Mouse (Mus musculus): ENCODE measurements around the gene 2410131K14Rik. TPM values are rescaled to one million over a fixed set of nuclear protein-coding genes. Genes with fewer than 3 reads are reported as not detected.

The 2410131K14Rik gene
- polyA plus RNA-seq, 1 experiment from 2014 or later: 1.2 TPM

DNA sequence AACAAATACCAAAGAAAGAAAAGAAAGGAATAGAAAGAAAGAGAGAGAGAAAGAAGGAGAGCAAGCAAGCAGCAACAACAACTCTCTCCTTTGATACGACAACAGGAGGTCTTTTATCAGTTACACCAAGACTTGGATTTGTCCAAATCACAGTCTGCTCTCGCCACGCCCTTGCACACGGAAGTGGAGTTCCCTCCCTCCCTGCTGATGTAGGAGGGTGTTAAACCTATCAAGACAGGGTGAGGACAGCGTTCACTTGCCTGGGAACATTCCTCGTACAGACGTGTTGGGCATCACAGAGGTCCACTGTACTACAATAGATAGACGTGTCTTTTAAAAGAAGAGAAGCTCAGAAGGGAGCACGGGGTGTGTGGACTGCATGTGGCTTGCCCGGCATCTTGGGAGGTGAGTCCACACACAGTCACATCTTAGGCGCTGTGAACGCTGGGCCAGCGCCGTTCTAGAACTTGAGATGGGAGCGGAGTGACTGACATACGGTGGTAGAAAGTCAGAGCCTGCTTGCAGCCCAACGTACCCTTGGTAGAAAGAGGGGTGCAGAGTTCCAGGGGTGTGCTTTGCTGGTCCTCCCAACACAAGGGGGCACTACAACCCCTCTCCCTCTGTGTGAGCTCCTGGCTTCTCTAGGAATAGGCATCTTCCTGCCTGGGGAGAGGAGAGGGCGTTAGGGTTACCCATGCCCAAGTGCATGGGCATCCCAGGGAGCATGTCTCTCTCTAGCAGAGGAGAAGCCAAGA lies 32.9 kb downstream of the 2410131K14Rik start:
- ATAC-seq (ENCODE audit: insufficient read depth): no peak
- Histone ChIP-seq H3K9me3 (replicated peaks) (no peaks in the 10 kb centered on the region), H3K4me3 (replicated peaks) (no peak overlapping the region), H3K4me1 (replicated peaks) (0 out of 2 replicates have a peak, but pooled peaks cover 3% of the 10 kb centered on the region), H3K36me3 (replicated peaks) (no peaks in the 10 kb centered on the region), H3K9ac (no peak overlapping the region), H3K4me2 (no peak overlapping the region), H3K27me3 (peaks cover 22% of the 10 kb centered on the region), H3K27ac (replicated peaks) (no peak overlapping the region)
- 69% methylated on average over 18 of the region's 18 CpGs for WGBS (ENCODE audit: insufficient replicate concordance)

DNA sequence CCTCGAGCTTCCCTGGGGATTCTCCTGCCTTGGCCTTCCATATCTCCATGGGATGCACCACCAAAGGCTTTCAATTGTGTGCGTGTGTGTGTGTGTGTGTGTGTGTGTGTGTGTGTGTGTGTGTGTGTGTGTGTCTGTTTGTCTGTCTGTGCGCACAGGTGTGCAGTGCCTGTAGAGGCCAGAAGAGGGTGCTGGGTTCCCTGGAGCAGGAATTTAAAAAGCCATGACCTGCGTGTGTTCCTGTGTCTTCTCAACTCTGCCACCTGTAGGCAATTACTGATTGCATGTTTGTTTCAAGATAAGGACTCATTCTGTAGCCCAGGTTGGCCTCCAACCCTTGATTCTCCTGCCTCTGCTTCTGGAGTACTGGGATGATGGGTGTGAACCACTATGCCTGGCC lies 46.4 kb downstream of the 2410131K14Rik start:
- no peaks in the 10 kb centered on the region for H3K27me3 ChIP-seq
- no peak overlapping the region for H3K27ac ChIP-seq (replicated peaks)
- no peak overlapping the region for H3K4me2 ChIP-seq
- WGBS (ENCODE audit: insufficient replicate concordance): 70% methylated on average over 3 of the region's 4 CpGs
- no peaks in the 10 kb centered on the region for H3K36me3 ChIP-seq (replicated peaks)
- no peak for ATAC-seq (ENCODE audit: insufficient read depth)
- H3K4me3 ChIP-seq (replicated peaks): no peak overlapping the region
- no peaks in the 10 kb centered on the region for H3K9me3 ChIP-seq (replicated peaks)
- H3K9ac ChIP-seq: no peak overlapping the region
- H3K4me1 ChIP-seq (replicated peaks): peaks cover 9% of the 10 kb centered on the region; the same call in 1 of the 2 replicates

- H3K36me3 ChIP-seq (replicated peaks): no peaks in the 10 kb centered on the region
- no peaks in the 10 kb centered on the region for H3K9me3 ChIP-seq (replicated peaks)
- H3K4me3 ChIP-seq (replicated peaks): no peak overlapping the region
- H3K9ac ChIP-seq: no peak overlapping the region
- WGBS (ENCODE audit: insufficient replicate concordance): 56% methylated on average over 4 of the region's 4 CpGs
- peaks cover 9% of the 10 kb centered on the region; the same call in 1 of the 2 replicates for H3K4me1 ChIP-seq (replicated peaks)
- no peak overlapping the region for H3K4me2 ChIP-seq
- H3K27ac ChIP-seq (replicated peaks): no peak overlapping the region
- no peaks in the 10 kb centered on the region for H3K27me3 ChIP-seq
- ATAC-seq (ENCODE audit: insufficient read depth): no peak
These were observed 47.4 kb downstream of the 2410131K14Rik start for GRCm38 (mm10) chr5:118292476-118292875.

DNA sequence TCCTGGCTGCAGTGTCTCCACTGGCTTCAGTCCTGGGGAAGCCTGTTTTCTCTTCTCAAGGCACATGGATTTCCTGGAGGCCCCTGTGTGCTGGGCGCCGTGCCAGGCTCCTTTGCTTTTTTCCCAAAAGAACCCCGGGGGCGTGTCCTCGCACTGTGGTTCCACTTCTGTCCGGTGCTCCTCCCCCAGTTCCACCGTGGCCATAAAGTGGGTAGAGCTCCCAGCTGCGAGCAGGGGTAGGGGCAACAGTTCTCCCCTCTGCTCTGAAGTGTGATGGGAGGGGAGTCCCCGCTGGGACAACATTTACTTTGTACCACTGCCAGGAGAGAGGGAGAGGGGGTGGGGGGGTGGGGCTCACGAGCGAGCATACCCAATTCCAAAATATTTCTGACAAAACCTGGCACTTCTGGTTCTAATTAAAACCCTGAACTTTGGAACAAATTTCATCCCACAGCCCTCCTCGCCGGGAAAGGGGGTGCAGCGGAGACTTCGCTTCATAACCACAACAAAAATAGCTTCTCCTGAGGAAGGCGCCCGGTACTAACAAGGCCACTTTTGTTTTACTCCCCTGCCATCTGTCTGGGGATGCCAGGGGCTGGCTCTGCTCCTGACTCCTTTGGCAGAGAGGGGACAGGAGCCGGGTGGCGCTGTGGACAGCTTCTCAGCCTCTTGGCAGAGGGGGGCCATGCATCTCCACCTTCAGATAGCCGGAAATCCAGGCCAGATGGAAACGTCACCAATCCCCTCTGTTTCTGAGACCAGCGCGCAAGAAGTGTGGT lies 49.2 kb downstream of the 2410131K14Rik start:
- H3K36me3 ChIP-seq (replicated peaks): no peaks in the 10 kb centered on the region
- peaks cover 9% of the 10 kb centered on the region; the same call in 1 of the 2 replicates for H3K4me1 ChIP-seq (replicated peaks)
- H3K4me2 ChIP-seq: peak overlapping the region; percentile 18
- no peaks in the 10 kb centered on the region for H3K9me3 ChIP-seq (replicated peaks)
- no peaks in the 10 kb centered on the region for H3K27me3 ChIP-seq
- H3K4me3 ChIP-seq (replicated peaks): no peak overlapping the region
- peak; percentile 76 for ATAC-seq (ENCODE audit: insufficient read depth)
- no peak overlapping the region for H3K9ac ChIP-seq
- H3K27ac ChIP-seq (replicated peaks): peak overlapping the region; percentile 51; the same call in 1 of the 2 replicates
- WGBS (ENCODE audit: insufficient replicate concordance): 44% methylated on average over 23 of the region's 23 CpGs

DNA sequence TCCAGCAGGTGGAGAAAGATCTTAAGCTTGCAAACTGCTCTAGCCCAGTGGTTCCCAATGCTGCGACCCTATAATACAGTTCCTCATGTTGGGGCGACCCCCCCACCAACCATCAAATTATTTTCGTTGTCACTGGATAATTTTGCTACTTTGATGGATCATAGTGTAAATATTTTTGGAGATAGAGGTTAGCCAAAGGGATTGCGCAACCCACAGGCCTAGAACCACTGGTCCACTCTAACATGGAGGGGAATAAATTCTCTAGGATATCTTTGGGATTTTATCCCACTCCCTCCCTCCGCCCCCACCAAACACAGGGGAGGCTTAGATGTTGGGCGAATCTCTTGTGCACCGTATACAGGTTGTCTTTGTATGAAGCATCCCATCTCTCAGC lies 49.8 kb downstream of the 2410131K14Rik start:
- 64% methylated on average over 7 of the region's 7 CpGs for WGBS (ENCODE audit: insufficient replicate concordance)
- H3K9ac ChIP-seq: no peak overlapping the region
- peaks cover 9% of the 10 kb centered on the region; the same call in 1 of the 2 replicates for H3K4me1 ChIP-seq (replicated peaks)
- H3K27me3 ChIP-seq: no peaks in the 10 kb centered on the region
- no peak overlapping the region for H3K27ac ChIP-seq (replicated peaks)
- H3K36me3 ChIP-seq (replicated peaks): no peaks in the 10 kb centered on the region
- no peak overlapping the region for H3K4me3 ChIP-seq (replicated peaks)
- no peak overlapping the region for H3K4me2 ChIP-seq
- no peaks in the 10 kb centered on the region for H3K9me3 ChIP-seq (replicated peaks)
- no peak for ATAC-seq (ENCODE audit: insufficient read depth)

- Histone ChIP-seq H3K4me1 (replicated peaks) (peaks cover 9% of the 10 kb centered on the region; the same call in 1 of the 2 replicates), H3K9ac (no peak overlapping the region), H3K36me3 (replicated peaks) (no peaks in the 10 kb centered on the region), H3K9me3 (replicated peaks) (no peaks in the 10 kb centered on the region), H3K27me3 (no peaks in the 10 kb centered on the region), H3K4me2 (no peak overlapping the region), H3K27ac (replicated peaks) (no peak overlapping the region), H3K4me3 (replicated peaks) (no peak overlapping the region)
- ATAC-seq (ENCODE audit: insufficient read depth): no peak
- WGBS (ENCODE audit: insufficient replicate concordance): 56% methylated on average over 12 of the region's 12 CpGs
These were observed 52.3 kb downstream of the 2410131K14Rik start for GRCm38 (mm10) chr5:118297338-118297746.

DNA sequence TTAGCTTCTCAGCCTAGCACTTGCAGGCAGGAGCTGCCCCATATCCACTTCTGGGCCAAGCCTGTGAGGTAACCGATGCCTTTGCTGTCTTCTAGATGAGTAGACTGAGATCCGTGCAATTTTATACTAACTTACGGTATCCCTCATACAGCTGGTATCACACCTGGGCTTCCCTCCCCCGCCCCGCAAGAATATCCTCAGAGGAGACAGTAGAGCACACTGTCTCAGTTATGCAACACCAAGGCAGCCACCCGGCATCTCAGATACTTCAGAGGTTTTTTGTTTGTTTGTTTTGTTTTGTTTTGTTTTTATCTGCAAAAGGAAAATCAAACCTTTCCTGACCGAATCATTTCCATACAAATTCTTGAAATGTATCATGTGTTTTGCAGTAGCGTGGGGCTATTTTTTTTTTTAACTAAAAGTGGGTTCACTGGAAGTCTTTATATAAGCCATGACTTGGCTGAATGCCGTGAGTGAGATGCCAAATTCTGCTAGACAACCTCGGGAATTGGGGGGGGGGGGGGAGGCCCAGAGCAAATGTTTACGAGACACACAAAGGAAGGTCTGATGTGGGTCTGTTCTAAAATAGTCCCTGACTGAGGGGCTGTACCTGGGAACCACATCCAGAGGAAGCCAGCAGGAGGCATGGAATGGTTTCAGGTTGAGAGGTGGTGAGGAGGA lies 54.8 kb downstream of the 2410131K14Rik start:
- no peak for ATAC-seq (ENCODE audit: insufficient read depth)
- Histone ChIP-seq H3K9ac (no peak overlapping the region), H3K36me3 (replicated peaks) (no peaks in the 10 kb centered on the region), H3K27ac (replicated peaks) (no peak overlapping the region), H3K9me3 (replicated peaks) (no peaks in the 10 kb centered on the region), H3K4me1 (replicated peaks) (peaks cover 12% of the 10 kb centered on the region), H3K4me2 (no peak overlapping the region), H3K27me3 (no peaks in the 10 kb centered on the region), H3K4me3 (replicated peaks) (no peak overlapping the region)
- 65% methylated on average over 11 of the region's 11 CpGs for WGBS (ENCODE audit: insufficient replicate concordance)

DNA sequence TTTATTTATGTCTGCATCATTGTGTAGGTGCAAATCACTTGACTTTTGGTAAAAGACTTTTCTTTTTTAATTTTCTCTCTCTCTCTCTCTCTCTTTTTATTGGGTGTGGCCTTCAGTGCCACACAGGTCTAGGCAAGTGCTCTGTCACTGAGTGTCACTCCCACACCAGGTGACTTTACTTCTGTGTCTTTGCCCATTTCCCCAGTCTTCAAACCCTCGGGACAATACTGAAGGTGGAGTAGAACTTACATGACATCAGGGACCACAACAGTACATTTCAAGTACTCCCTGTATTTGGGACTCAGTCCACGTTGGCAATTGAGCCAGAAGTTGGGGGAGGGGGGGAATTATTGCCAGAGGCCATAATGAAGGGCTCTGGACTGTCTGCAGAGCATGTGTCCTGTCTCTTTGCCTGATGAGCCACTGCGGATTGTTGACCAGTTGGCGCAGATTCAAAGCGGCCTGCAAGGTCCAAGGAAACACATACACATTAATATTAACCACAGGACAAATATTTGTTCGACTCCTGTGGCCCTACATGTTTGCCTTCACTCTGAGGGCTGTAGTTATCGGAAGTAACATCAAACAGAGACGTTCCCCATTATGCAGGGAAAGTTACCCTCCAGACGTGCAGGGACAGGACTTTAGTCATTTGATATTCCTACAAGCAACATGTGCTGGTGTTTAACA lies 57.6 kb downstream of the 2410131K14Rik start:
- Histone ChIP-seq H3K4me2 (no peak overlapping the region), H3K4me1 (replicated peaks) (peaks cover 9% of the 10 kb centered on the region; the same call in 1 of the 2 replicates), H3K9ac (no peak overlapping the region), H3K27me3 (no peaks in the 10 kb centered on the region), H3K27ac (replicated peaks) (peak overlapping the region; percentile 15; the same call in 1 of the 2 replicates), H3K4me3 (replicated peaks) (no peak overlapping the region), H3K9me3 (replicated peaks) (no peaks in the 10 kb centered on the region), H3K36me3 (replicated peaks) (no peaks in the 10 kb centered on the region)
- WGBS (ENCODE audit: insufficient replicate concordance): 46% methylated on average over 9 of the region's 9 CpGs
- peak; percentile 88 for ATAC-seq (ENCODE audit: insufficient read depth)

- WGBS (ENCODE audit: insufficient replicate concordance): 33% methylated on average over 19 of the region's 19 CpGs
- H3K27me3 ChIP-seq: no peaks in the 10 kb centered on the region
- H3K27ac ChIP-seq (replicated peaks): no peak overlapping the region
- H3K4me2 ChIP-seq: 0 out of 2 replicates have a peak overlapping the region, but pooled peaks have one; percentile 2
- H3K4me3 ChIP-seq (replicated peaks): no peak overlapping the region
- H3K36me3 ChIP-seq (replicated peaks): no peaks in the 10 kb centered on the region
- peaks cover 9% of the 10 kb centered on the region; the same call in 1 of the 2 replicates for H3K4me1 ChIP-seq (replicated peaks)
- no peak overlapping the region for H3K9ac ChIP-seq
- ATAC-seq (ENCODE audit: insufficient read depth): no peak
- no peaks in the 10 kb centered on the region for H3K9me3 ChIP-seq (replicated peaks)
These were observed 60.1 kb downstream of the 2410131K14Rik start for GRCm38 (mm10) chr5:118304970-118305618.

- H3K4me3 ChIP-seq (replicated peaks): no peak overlapping the region
- H3K9me3 ChIP-seq (replicated peaks): no peaks in the 10 kb centered on the region
- no peak overlapping the region for H3K9ac ChIP-seq
- H3K4me2 ChIP-seq: no peak overlapping the region
- H3K36me3 ChIP-seq (replicated peaks): no peaks in the 10 kb centered on the region
- no peak for ATAC-seq (ENCODE audit: insufficient read depth)
- H3K27ac ChIP-seq (replicated peaks): no peak overlapping the region
- 58% methylated on average over 6 of the region's 6 CpGs for WGBS (ENCODE audit: insufficient replicate concordance)
- H3K4me1 ChIP-seq (replicated peaks): no peaks in the 10 kb centered on the region
- H3K27me3 ChIP-seq: no peaks in the 10 kb centered on the region
These were observed 65.4 kb downstream of the 2410131K14Rik start for GRCm38 (mm10) chr5:118310389-118310788.
